Mouse (Mus musculus) hindbrain, embryonic 14.5 days (tissue): Measurements from ENCODE around the gene Mrps24. TPM values are rescaled to one million over a fixed set of nuclear protein-coding genes. Genes with fewer than 3 reads are reported as not detected.
A peak's percentile ranks its signal among the peaks of the same experiment; 100 is the strongest.

Source experiments
- ATAC-seq: fragments of 200-750 bp; cut with Nextera tagmentation; 2 replicates; pipeline ENCODE4 v1.8.0; 2017; ENCODE audit warnings: moderate number of reproducible peaks, mild to moderate bottlenecking, moderate TSS enrichment, moderate library complexity; ENCODE audit not compliant: low FRiP score
- DNase-seq: peaks from one replicate; pipeline ENCODE4 v3.0.0-alpha.2; 2015; ENCODE audit warnings: low spot score
- H3K27ac ChIP-seq: fragments of 300-500 bp; sonication (generic); 2 replicates; pipeline ENCODE4 v1.5.1; 2014; ENCODE audit warnings: mild to moderate bottlenecking, moderate library complexity
- H3K27me3 ChIP-seq: fragments of 300-500 bp; sonication (generic); 2 replicates; pipeline ENCODE4 v1.6.1; 2014; ENCODE audit warnings: mild to moderate bottlenecking, low read length, mixed read lengths; ENCODE audit not compliant: control insufficient read depth, insufficient read depth
- H3K36me3 ChIP-seq: fragments of 300-500 bp; sonication (generic); replicated peaks from 2 replicates; pipeline ENCODE4 v1.6.1; 2014; ENCODE audit not compliant: control insufficient read depth, insufficient read depth
- H3K4me1 ChIP-seq: fragments of 300-500 bp; sonication (generic); replicated peaks from 2 replicates; pipeline ENCODE4 v1.6.1; 2014; ENCODE audit warnings: antibody characterized with exemption, low read length, mixed read lengths; ENCODE audit not compliant: control insufficient read depth, insufficient read depth
- H3K4me2 ChIP-seq: fragments of 300-500 bp; sonication (generic); replicated peaks from 2 replicates; pipeline ENCODE4 v1.6.1; 2014; ENCODE audit warnings: mild to moderate bottlenecking, moderate library complexity
- H3K4me3 ChIP-seq: fragments of 300-500 bp; sonication (generic); replicated peaks from 2 replicates; pipeline ENCODE4 v1.5.1; 2014; ENCODE audit warnings: mild to moderate bottlenecking, low read length
- H3K9ac ChIP-seq: fragments of 300-500 bp; sonication (generic); 2 replicates; pipeline ENCODE4 v1.6.1; 2014
- H3K9me3 ChIP-seq: fragments of 300-500 bp; sonication (generic); 2 replicates; pipeline ENCODE4 v1.6.1; 2016; ENCODE audit warnings: low read length; ENCODE audit not compliant: control insufficient read depth
- WGBS: fragments of 180-500 bp; shearing (Covaris S2); extraction: QIAGEN DNeasy Blood & Tissue Kit; methylation state at CpG from one replicate; pipeline ENCODE4 v1.1.7; 2014; 5-methylcytosine and 5-hydroxymethylcytosine counted together
- polyA plus RNA-seq: library from polyadenylated mRNA; unstranded; fragments of >200 nt; fragmentation: Nextera tagmentation; extraction: Ambion mirVana; gene quantifications from 2 replicates; pipeline ENCODE4 v1.2.1, GENCODE M21; 2014

Gene Mrps24
- polyA plus RNA-seq, 1 experiment from 2014 or later: 224 TPM

DNA sequence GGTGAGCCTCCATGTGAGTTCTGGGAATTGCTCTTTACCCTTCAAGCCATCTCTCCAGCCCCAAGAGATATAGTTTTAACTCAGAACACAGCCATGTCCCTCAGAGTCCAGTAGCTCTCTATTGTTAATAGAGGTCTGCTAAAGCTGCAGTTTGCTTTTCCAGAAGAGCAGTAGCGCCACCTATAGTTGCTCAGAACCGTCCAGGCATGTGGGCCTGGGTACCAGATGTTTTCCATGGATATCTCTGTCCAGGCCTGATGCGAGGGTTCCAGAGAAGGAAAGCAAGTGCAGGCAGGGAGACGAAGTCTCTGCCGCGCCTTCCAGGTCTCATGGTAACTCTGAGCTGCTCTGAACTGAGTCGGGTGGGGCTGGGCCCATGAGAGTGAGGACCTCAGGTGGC, 23.7 kb downstream of the Mrps24 start:
- ATAC-seq (no peak), DNase-seq (peak; percentile 28)
- H3K4me3 ChIP-seq: no peak overlapping the region
- no peak overlapping the region for H3K9ac ChIP-seq
- H3K27me3 ChIP-seq: no peaks in the 10 kb centered on the region
- 36% methylated on average over 7 of the region's 7 CpGs for WGBS
- no peaks in the 10 kb centered on the region for H3K9me3 ChIP-seq
- H3K4me2 ChIP-seq: no peak overlapping the region
- H3K36me3 ChIP-seq: no peaks in the 10 kb centered on the region
- H3K4me1 ChIP-seq: no peaks in the 10 kb centered on the region
- no peak overlapping the region for H3K27ac ChIP-seq

DNA sequence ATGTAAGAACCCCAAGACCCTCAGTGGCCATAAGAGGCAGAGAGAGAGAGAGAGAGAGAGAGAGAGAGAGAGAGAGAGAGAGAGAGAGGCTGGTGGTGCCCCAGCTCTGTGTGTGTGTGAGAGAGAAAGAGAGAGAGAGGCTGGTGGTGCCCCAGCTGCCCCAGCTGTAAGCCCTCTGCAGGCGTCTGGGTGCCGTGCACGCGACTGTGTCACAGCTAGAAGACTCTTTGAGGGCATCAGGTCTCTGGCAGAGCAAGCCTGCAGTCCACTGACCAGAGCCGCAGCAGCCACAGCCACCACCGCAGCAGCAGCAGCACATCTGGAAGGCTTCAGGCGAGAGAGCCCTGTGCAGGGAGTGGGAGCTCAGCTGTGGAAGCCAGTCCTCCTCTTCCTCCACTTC, 31.2 kb downstream of the Mrps24 start:
- Histone ChIP-seq H3K4me1 (no peaks in the 10 kb centered on the region), H3K4me3 (no peak overlapping the region), H3K9me3 (no peaks in the 10 kb centered on the region), H3K27ac (no peak overlapping the region), H3K27me3 (no peaks in the 10 kb centered on the region), H3K36me3 (no peaks in the 10 kb centered on the region), H3K9ac (no peak overlapping the region), H3K4me2 (no peak overlapping the region)
- WGBS: 41% methylated on average over 7 of the region's 7 CpGs
- DNase-seq (no peak), ATAC-seq (no peak)

DNA sequence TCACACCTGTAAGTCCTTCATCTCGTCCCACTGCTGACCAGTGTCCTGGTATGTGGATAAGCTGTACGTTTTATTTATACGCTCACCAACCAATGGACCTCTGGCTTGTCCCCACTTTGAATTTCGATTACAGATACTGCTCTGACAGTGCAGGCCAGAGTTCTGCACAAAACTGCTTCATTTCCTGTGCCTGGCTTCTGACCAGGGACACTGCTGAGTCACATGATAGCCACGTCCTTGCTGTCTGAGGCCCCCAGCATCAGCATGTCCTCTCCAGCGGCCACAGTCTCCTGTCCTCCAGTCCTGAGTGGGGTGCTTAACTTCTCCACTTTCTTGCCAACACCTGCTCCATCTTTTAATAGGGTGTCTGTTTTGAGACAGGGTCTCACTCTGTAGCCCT, 32.9 kb downstream of the Mrps24 start:
- H3K9me3 ChIP-seq: no peaks in the 10 kb centered on the region
- no peak overlapping the region for H3K4me2 ChIP-seq
- H3K4me3 ChIP-seq: no peak overlapping the region
- H3K27ac ChIP-seq: no peak overlapping the region
- no peaks in the 10 kb centered on the region for H3K36me3 ChIP-seq
- DNase-seq (no peak), ATAC-seq (no peak)
- no peaks in the 10 kb centered on the region for H3K4me1 ChIP-seq
- no peaks in the 10 kb centered on the region for H3K27me3 ChIP-seq
- WGBS: 73% methylated on average over 6 of the region's 6 CpGs
- no peak overlapping the region for H3K9ac ChIP-seq

Other genes starting within 250 kb of the Mrps24 start
- 133 and 167 TPM in 2 replicates for gene Xbp1, start 195.0 kb downstream of the Mrps24 start, polyA plus RNA-seq
- gene Ccdc117, start 173.5 kb downstream of the Mrps24 start, polyA plus RNA-seq: 11.4 and 15.4 TPM in 2 replicates
- not detected in 2 replicates for gene Ankrd36, start 146.0 kb downstream of the Mrps24 start, polyA plus RNA-seq
- 26.2 and 26.8 TPM in 2 replicates for gene Urgcp, start 46.7 kb upstream of the Mrps24 start, polyA plus RNA-seq
- gene Dbnl, start 72.8 kb upstream of the Mrps24 start, polyA plus RNA-seq: 133 TPM in 2 replicates
- gene Pgam2, start 88.1 kb upstream of the Mrps24 start, polyA plus RNA-seq: 2.5 and 2.9 TPM in 2 replicates
- 4.7 TPM in 2 replicates for gene Polm, start 122.3 kb upstream of the Mrps24 start, polyA plus RNA-seq
- 19.7 and 24.4 TPM in 2 replicates for gene Aebp1, start 146.3 kb upstream of the Mrps24 start, polyA plus RNA-seq
- 46.8 and 51.5 TPM in 2 replicates for gene Pold2, start 162.6 kb upstream of the Mrps24 start, polyA plus RNA-seq
- not detected in 2 replicates for gene Myl7, start 183.1 kb upstream of the Mrps24 start, polyA plus RNA-seq
- 3.9 and 4.2 TPM in 2 replicates for gene Gck, start 234.4 kb upstream of the Mrps24 start, polyA plus RNA-seq
- 39.9 and 48.4 TPM in 2 replicates for gene Ykt6, start 240.0 kb upstream of the Mrps24 start, polyA plus RNA-seq